Mouse (Mus musculus) right cerebral cortex, postnatal 14 days (tissue): ENCODE data around the gene Fitm2.

Source experiments
- DNase-seq: peaks from one replicate; pipeline ENCODE4 v3.0.0; 2022

Fitm2 gene

GRCm38 (mm10) chr2:163472466-163472851 lies at the start of gene Fitm2:
TSS of gene Fitm2 (minus strand) at chr2:163472629.
- peak; percentile 97 for DNase-seq

GRCm38 (mm10) chr2:163506300-163507004 lies 34.0 kb upstream of the Fitm2 start, which contains the start of gene Hnf4a:
TSS of gene Hnf4a (plus strand) at chr2:163506808.
- no peak for DNase-seq

- DNase-seq: no peak
Measured at GRCm38 (mm10) chr2:163503191-163503590, 30.8 kb upstream of the Fitm2 start.

GRCm38 (mm10) chr2:163502219-163502618 lies 29.8 kb upstream of the Fitm2 start:
- no peak for DNase-seq

- no peak for DNase-seq
Measured at GRCm38 (mm10) chr2:163494456-163494855, 22.0 kb upstream of the Fitm2 start.

GRCm38 (mm10) chr2:163493976-163494375 lies 21.5 kb upstream of the Fitm2 start:
- no peak for DNase-seq

- no peak for DNase-seq
Measured at GRCm38 (mm10) chr2:163493031-163493430, 20.6 kb upstream of the Fitm2 start.

GRCm38 (mm10) chr2:163492018-163492417 lies 19.6 kb upstream of the Fitm2 start, which contains the start of gene R3hdml:
TSS of gene R3hdml (plus strand) at chr2:163492318.
- DNase-seq: no peak

- DNase-seq: no peak
Measured at GRCm38 (mm10) chr2:163491351-163491750, 18.9 kb upstream of the Fitm2 start.

GRCm38 (mm10) chr2:163490656-163491055 lies 18.2 kb upstream of the Fitm2 start:
- DNase-seq: no peak

GRCm38 (mm10) chr2:163489725-163490291 lies 17.4 kb upstream of the Fitm2 start:
- DNase-seq: no peak

- DNase-seq: no peak
Measured at GRCm38 (mm10) chr2:163487360-163487759, 14.9 kb upstream of the Fitm2 start.

- DNase-seq: no peak
Measured at GRCm38 (mm10) chr2:163481539-163482029, 9.2 kb upstream of the Fitm2 start.

GRCm38 (mm10) chr2:163480191-163480825 lies 7.9 kb upstream of the Fitm2 start:
- no peak for DNase-seq

- DNase-seq: no peak
Measured at GRCm38 (mm10) chr2:163471710-163472465, 541 bp downstream of the Fitm2 start.

GRCm38 (mm10) chr2:163471136-163471535 lies 1.3 kb downstream of the Fitm2 start:
- DNase-seq: no peak

GRCm38 (mm10) chr2:163469711-163470110 lies 2.7 kb downstream of the Fitm2 start:
- DNase-seq: no peak

GRCm38 (mm10) chr2:163468866-163469265 lies 3.6 kb downstream of the Fitm2 start:
- no peak for DNase-seq

- no peak for DNase-seq
Measured at GRCm38 (mm10) chr2:163467585-163467984, 4.8 kb downstream of the Fitm2 start.

GRCm38 (mm10) chr2:163466771-163467170 lies 5.7 kb downstream of the Fitm2 start:
- DNase-seq: no peak

GRCm38 (mm10) chr2:163464562-163464961 lies 7.9 kb downstream of the Fitm2 start:
- no peak for DNase-seq

GRCm38 (mm10) chr2:163463998-163464397 lies 8.4 kb downstream of the Fitm2 start:
- DNase-seq: no peak

- no peak for DNase-seq
Measured at GRCm38 (mm10) chr2:163463251-163463769, 9.1 kb downstream of the Fitm2 start.
